Mouse (Mus musculus) cerebellum, adult 2 months (tissue): ENCODE results near the gene Fer1l4. TPM values are rescaled to one million over a fixed set of nuclear protein-coding genes. Genes with fewer than 3 reads are reported as not detected.

ENCODE experiments used
- DNase-seq, 2 experiments: peaks; one replicate each; pipeline ENCODE4 v3.0.0; 2021
- H3K27ac ChIP-seq: fragments of 200-500 bp; 2 replicates; pipeline ENCODE4 v1.5.1; 2012; ENCODE audit warnings: low read length, control low read depth, inconsistent platforms; ENCODE audit not compliant: insufficient read depth
- H3K27me3 ChIP-seq: fragments of 200-500 bp; 2 replicates; pipeline ENCODE4 v1.6.1; 2012; ENCODE audit warnings: inconsistent platforms, mild to moderate bottlenecking, low read length, moderate library complexity; ENCODE audit not compliant: control insufficient read depth, insufficient read depth
- H3K4me1 ChIP-seq: fragments of 200-500 bp; 2 replicates; pipeline ENCODE4 v1.6.1; 2011; ENCODE audit warnings: low read length; ENCODE audit not compliant: control insufficient read depth, insufficient read depth
- H3K4me3 ChIP-seq: fragments of 200-500 bp; replicated peaks from 2 replicates; pipeline ENCODE3; 2011; ENCODE audit warnings: mild to moderate bottlenecking, low read depth, low read length, control low read depth; ENCODE audit not compliant: insufficient read depth
- CTCF ChIP-seq: fragments of 200-500 bp; IDR thresholded peaks from 2 replicates; pipeline ENCODE4 v1.5.1; 2011; ENCODE audit warnings: low read depth, mild to moderate bottlenecking, control low read depth, low read length, moderate library complexity, borderline replicate concordance; ENCODE audit not compliant: insufficient read depth
- POLR2A ChIP-seq: fragments of 200-500 bp; IDR thresholded peaks from 2 replicates; pipeline ENCODE4 v1.6.1; 2011; ENCODE audit warnings: low read length, control low read depth, borderline replicate concordance; ENCODE audit not compliant: insufficient read depth
- WGBS: fragments of 180-500 bp; shearing (Covaris S2); methylation state at CpG from one replicate; pipeline ENCODE4 v1.1.7; 2018; 5-methylcytosine and 5-hydroxymethylcytosine counted together
- polyA plus RNA-seq: library from polyadenylated mRNA; depleted of rRNA; stranded (reverse); fragments of >200 nt; gene quantifications from 2 replicates; pipeline ENCODE4 v1.2.3, GENCODE M21; 2012

Gene Fer1l4
- polyA plus RNA-seq, 1 experiment, result 0.23 TPM

DNA sequence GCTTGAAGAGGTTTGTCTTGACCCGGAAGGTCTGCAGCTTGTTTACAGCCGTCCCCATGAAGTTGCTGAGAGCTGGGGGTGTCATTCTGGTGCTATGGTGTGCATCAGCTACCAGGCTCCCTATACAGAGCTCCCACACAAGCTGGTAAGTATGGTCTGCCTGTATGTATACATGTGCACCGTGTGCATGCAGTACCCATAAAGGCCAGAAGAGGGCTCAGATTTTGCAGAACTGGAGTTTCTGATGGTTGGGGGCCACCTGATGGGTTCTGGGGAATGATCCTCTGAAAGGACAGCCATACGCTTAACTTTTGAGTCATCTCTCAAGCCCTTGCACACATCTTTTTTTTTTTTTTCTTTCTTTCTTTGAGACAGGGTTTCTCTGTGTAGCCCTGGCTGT, 47.4 kb downstream of the Fer1l4 start:
- no peak for DNase-seq
- Histone ChIP-seq H3K27ac (no peak overlapping the region), H3K4me1 (peaks cover 4% of the 10 kb centered on the region), H3K4me3 (no peak overlapping the region), H3K27me3 (no peaks in the 10 kb centered on the region)
- WGBS, result 91% methylated on average over 4 of the region's 4 CpGs
- no peak for TF ChIP-seq POLR2A
- peak; percentile 13; the same call in 1 of the 2 replicates for TF ChIP-seq CTCF

DNA sequence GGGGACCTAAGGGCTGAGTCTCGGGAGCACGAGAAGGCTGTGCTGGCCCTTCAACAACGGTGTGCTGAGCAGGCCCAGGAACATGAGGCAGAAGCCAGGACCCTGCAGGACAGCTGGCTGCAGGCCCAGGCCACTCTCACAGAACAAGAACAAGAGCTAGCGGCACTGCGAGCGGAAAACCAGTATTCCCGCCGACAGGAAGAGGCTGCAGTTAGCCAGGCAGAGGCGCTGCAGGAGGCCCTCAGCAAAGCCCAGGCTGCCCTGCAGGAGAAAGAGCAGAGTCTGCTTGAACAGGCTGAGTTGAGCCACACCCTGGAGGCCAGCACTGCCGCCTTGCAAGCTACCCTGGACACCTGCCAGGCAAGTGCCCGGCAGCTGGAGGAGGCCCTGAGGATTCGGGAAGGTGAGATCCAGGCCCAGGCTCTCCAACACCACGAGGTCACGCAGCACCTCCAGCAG, 60.9 kb downstream of the Fer1l4 start:
- Histone ChIP-seq H3K27me3 (no peaks in the 10 kb centered on the region), H3K4me3 (no peak overlapping the region), H3K27ac (peak overlapping the region; percentile 88), H3K4me1 (peaks cover 48% of the 10 kb centered on the region)
- peak; percentile 97 to 99 for DNase-seq
- TF ChIP-seq CTCF, result no peak
- peak; percentile 20; the same call in 1 of the 2 replicates for TF ChIP-seq POLR2A
- 8% methylated on average over 14 of the region's 14 CpGs for WGBS

DNA sequence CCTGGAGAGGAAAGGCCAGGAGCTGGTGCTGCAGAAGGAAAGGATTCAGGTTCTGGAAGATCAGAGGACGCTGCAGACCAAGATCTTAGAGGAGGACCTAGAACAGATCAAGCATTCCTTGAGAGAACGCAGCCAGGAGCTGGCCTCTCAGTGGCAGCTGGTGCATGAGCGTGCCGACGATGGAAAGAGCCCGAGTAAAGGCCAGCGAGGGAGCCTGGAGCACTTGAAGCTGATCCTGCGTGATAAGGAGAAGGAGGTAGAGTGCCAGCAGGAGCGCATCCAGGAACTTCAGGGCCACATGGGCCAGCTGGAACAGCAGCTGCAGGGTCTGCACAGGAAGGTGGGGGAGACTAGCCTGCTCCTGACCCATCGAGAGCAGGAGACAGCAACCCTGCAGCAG, 61.6 kb downstream of the Fer1l4 start:
- no peaks in the 10 kb centered on the region for H3K27me3 ChIP-seq
- WGBS, result 24% methylated on average over 10 of the region's 10 CpGs
- H3K4me1 ChIP-seq, result peaks cover 48% of the 10 kb centered on the region
- H3K27ac ChIP-seq, result peak overlapping the region; percentile 88
- peak; percentile 41 to 58 for DNase-seq
- no peak for TF ChIP-seq POLR2A
- no peak for TF ChIP-seq CTCF
- H3K4me3 ChIP-seq, result no peak overlapping the region

DNA sequence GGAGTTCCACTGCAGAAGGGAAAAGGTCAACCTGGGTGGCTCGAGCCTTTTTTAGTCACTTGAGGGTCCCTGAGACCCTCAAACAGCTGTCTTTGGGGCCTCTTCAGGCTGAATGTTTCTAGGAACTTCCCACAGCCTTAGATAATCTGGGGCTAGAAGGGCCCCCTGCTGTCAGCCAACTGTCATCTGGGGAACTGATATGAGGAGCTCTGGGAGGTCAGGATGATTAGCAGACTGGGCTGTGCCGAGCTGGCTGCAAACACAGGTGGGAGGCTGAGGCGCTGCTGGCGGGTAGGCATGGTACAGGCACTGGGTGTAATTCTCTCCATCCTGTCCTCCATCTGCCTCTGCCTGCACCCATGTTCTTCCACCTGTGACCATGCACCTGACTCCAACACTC, 63.7 kb downstream of the Fer1l4 start:
- Histone ChIP-seq H3K27ac (no peak overlapping the region), H3K4me1 (peaks cover 36% of the 10 kb centered on the region), H3K4me3 (no peak overlapping the region), H3K27me3 (no peaks in the 10 kb centered on the region)
- TF ChIP-seq POLR2A (no peak), CTCF (no peak)
- peak; percentile 71 to 80 for DNase-seq
- 36% methylated on average over 4 of the region's 4 CpGs for WGBS

DNA sequence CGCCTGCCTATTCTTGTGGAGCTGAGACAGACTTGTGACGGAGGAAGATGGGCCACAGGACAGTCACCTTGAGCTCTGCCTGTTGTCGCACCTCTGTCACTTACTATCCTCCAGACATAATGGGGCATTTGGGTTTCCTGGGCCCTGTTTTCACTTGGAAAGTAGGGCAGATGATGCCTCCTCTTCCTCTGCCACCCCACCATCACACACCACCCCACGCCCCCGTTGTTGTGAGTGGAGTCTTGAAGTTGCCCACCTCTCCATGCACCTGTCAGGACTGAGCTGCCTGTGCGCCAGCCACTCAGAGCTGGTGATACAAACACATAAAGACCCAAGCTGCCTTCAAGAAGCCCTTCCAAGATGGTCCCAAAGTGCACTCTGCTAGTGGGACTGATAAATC, 65.6 kb downstream of the Fer1l4 start:
- WGBS, result 96% methylated on average over 6 of the region's 6 CpGs
- Histone ChIP-seq H3K27ac (no peak overlapping the region), H3K27me3 (no peaks in the 10 kb centered on the region), H3K4me1 (peaks cover 27% of the 10 kb centered on the region), H3K4me3 (no peak overlapping the region)
- no peak for TF ChIP-seq POLR2A
- DNase-seq, result no peak

DNA sequence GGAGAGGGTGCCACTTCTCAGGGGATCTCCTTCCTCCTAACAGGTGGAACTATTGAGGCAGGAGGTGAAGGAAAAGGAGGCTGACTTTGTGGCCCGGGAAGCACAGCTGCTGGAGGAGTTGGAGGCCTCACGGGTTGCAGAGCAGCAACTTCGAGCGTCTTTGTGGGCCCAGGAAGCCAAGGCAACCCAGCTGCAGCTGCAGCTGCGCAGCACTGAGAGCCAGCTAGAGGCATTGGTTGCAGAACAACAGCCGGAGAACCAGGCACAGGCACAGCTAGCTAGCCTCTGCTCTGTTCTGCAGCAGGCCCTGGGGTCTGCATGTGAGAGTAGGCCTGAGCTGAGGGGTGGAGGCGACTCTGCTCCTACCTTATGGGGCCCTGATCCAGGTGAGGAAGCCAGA, 67.0 kb downstream of the Fer1l4 start:
- Histone ChIP-seq H3K27ac (no peak overlapping the region), H3K4me1 (peaks cover 18% of the 10 kb centered on the region), H3K4me3 (no peak overlapping the region), H3K27me3 (no peaks in the 10 kb centered on the region)
- no peak for DNase-seq
- 93% methylated on average over 7 of the region's 7 CpGs for WGBS
- TF ChIP-seq CTCF, result no peak
- no peak for TF ChIP-seq POLR2A

DNA sequence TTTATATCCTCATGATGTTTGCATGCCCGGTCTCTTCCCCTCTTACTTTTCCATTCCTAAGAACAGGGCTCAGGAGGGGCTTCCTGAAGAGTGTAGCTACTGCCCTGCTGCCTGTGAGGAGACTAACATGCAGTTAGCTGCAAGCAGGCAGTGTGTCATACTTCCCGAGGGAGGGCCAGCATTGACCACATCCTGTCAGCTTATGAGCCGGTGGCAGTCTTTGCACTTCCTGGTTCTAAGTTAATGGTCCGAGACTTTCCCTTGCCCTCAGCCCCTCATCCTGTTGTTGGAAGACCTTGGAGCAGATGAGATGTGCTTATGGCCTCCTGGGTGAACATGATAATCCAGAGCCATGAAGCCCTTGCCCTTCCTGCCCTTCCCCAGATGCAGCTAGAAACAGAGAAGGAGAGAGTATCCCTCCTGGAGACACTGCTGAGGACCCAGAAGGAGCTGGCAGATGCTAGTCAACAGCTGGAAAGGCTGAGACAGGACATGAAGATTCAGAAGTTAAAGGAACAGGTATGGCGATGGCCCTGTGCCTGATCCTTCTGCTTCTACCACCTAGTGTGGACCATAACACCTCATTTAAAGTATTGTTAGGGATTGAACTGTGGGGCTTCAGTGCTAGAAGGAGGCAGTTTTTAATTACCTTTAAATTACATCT, 73.3 kb downstream of the Fer1l4 start:
- H3K4me1 ChIP-seq, result no peaks in the 10 kb centered on the region
- H3K4me3 ChIP-seq, result no peak overlapping the region
- DNase-seq, result no peak
- 88% methylated on average over 5 of the region's 5 CpGs for WGBS
- no peak for TF ChIP-seq CTCF
- H3K27ac ChIP-seq, result no peak overlapping the region
- H3K27me3 ChIP-seq, result no peaks in the 10 kb centered on the region

DNA sequence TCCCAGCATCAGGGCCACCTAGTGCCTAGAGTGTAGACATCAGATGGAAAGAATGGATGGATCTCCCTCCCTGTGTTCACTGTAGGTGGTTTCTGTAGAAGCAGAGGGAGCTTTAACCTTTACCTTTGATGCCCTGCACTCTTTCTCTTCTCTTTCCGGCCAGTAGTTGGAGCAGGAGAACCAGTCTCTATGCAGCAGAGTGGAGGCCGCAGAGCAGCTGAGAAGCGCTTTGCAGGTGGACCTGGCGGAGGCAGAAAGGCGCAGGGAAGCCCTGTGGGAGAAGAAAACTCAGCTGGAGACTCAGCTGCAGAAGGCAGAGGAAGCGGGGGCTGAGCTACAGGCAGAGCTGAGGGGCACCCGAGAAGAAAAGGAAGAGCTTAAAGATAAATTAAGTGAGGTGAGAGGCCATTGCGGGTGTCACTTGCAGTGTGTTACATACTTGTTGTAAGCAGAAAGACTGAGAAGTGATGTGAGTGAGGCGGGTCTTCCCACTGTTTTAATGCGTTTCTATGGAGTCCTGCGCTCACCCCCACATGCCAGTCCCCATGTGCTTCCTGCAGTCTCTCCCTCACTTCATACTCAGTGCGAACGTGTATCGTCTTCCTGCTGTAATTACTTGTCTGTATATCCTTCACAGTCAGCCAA, 78.5 kb downstream of the Fer1l4 start:
- TF ChIP-seq POLR2A, result no peak
- TF ChIP-seq CTCF, result peak; percentile 16; the same call in 1 of the 2 replicates
- no peaks in the 10 kb centered on the region for H3K27me3 ChIP-seq
- DNase-seq, result no peak
- no peaks in the 10 kb centered on the region for H3K4me1 ChIP-seq
- H3K27ac ChIP-seq, result no peak overlapping the region
- 75% methylated on average over 14 of the region's 14 CpGs for WGBS
- H3K4me3 ChIP-seq, result no peak overlapping the region
